Comparison of ENCODE assay signal across 23 mouse cellular contexts in the genomic region with DNA sequence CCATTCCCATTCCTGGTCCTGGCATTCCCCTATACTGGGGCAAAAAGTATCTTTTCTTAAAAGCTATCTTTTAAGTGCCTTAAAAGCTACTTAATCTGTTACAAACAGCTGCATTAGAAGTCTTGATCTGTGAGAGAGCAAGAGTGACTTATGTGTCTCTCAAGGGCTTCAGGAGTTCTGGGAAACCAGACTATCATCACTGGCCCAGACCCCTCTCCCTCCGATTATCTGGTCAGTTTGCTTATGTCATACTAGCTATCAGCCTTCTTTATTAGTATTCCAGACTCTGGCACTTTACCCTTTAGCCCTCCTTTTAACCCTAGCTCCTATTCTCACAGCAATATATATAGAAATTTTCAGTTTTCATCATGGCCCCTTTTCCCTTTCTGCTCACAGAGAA. TPM values are rescaled to one million over a fixed set of nuclear protein-coding genes. Genes with fewer than 3 reads are reported as not detected.
DNase-seq lines count a peak whose midpoint lies in the region; ATAC-seq lines count a peak whose summit lies in the region.
"Had no signal": no experiment of that assay in that cellular context is flagged by ENCODE, and none has a peak within 500 bp of the region (broad histone marks: within the 10 kb centered on the region; RNA-seq: fewer than 3 reads in every experiment).

No protein-coding gene starts in this region.

- H3K4me1 ChIP-seq in liver, embryonic 12.5 days = peaks cover 50% of the 10 kb centered on the region
- H3K4me1 ChIP-seq in liver, embryonic 15.5 days (replicated peaks) = no peaks in the 10 kb centered on the region; the same call in 1 of the 2 replicates
- H3K4me1 ChIP-seq in kidney, embryonic 16.5 days (ENCODE audit: insufficient read depth, low read length) = 0 out of 2 replicates have a peak, but pooled peaks cover 6% of the 10 kb centered on the region
- H3K4me1 ChIP-seq: forebrain, embryonic 10.5 days; forebrain, embryonic 13.5 days; hindbrain, embryonic 12.5 days; hindbrain, embryonic 15.5 days had no signal

- peak overlapping the region; percentile 4; the same call in 1 of the 2 replicates for H3K9ac ChIP-seq in liver, embryonic 12.5 days
- no peak overlapping the region for H3K9ac ChIP-seq in liver, embryonic 15.5 days
- no peak overlapping the region for H3K9ac ChIP-seq in kidney, embryonic 16.5 days (replicated peaks; ENCODE audit: low read length)
- H3K9ac ChIP-seq: forebrain, embryonic 13.5 days; forebrain, postnatal 0 days; hindbrain, embryonic 12.5 days; hindbrain, embryonic 15.5 days had no signal

- H3K4me2 ChIP-seq in liver, embryonic 12.5 days = peak overlapping the region; percentile 40
- H3K4me2 ChIP-seq in liver, embryonic 15.5 days = 0 out of 2 replicates have a peak overlapping the region, but pooled peaks have one; percentile 5
- H3K4me2 ChIP-seq in kidney, embryonic 16.5 days (replicated peaks; ENCODE audit: low read depth, low read length) = no peak overlapping the region
- H3K4me2 ChIP-seq: forebrain, embryonic 13.5 days; hindbrain, embryonic 12.5 days; hindbrain, embryonic 15.5 days had no signal

- peak overlapping the region; percentile 76 for H3K27ac ChIP-seq in liver, embryonic 12.5 days
- no peak overlapping the region for H3K27ac ChIP-seq in liver, embryonic 15.5 days (replicated peaks)
- H3K27ac ChIP-seq in kidney, embryonic 16.5 days (ENCODE audit: low read length) = no peak overlapping the region
- H3K27ac ChIP-seq: forebrain, embryonic 10.5 days; forebrain, embryonic 13.5 days; heart, adult 2 months; heart, embryonic 10.5 days; hindbrain, embryonic 12.5 days; hindbrain, embryonic 15.5 days had no signal

- H3K27me3 ChIP-seq in liver, embryonic 12.5 days (replicated peaks) = 0 out of 2 replicates have a peak, but pooled peaks cover 4% of the 10 kb centered on the region
- H3K27me3 ChIP-seq in liver, embryonic 15.5 days = no peaks in the 10 kb centered on the region
- H3K27me3 ChIP-seq in kidney, embryonic 16.5 days (ENCODE audit: insufficient read depth, low read length) = no peaks in the 10 kb centered on the region
- H3K27me3 ChIP-seq: forebrain, embryonic 13.5 days; hindbrain, embryonic 12.5 days; hindbrain, embryonic 15.5 days had no signal

- peak; percentile 20 for DNase-seq in c-Kit-negative CD71-positive TER-119-positive erythroid progenitor cells, embryonic 14.5 days (ENCODE audit: low read depth, low spot score)
- peak; percentile 50 for DNase-seq in c-Kit-positive CD71-positive TER-119-negative erythroid progenitor cells, embryonic 14.5 days (ENCODE audit: low read depth)
- no peak for DNase-seq in kidney, postnatal 25 days
- DNase-seq: adrenal gland, postnatal 10 days; adrenal gland, postnatal 36 days; cerebellum, adult 18-20 months; cerebellum, adult 9-10 months; cerebellum, postnatal 14 days; forebrain, postnatal 0 days; gastrocnemius, postnatal 25 days; heart, adult 2 months had no signal

- H3K4me3 ChIP-seq in liver, embryonic 12.5 days = no peak overlapping the region
- H3K4me3 ChIP-seq in liver, embryonic 15.5 days (replicated peaks) = no peak overlapping the region
- H3K4me3 ChIP-seq in kidney, embryonic 16.5 days (ENCODE audit: low read length) = no peak overlapping the region
- H3K4me3 ChIP-seq: forebrain, embryonic 10.5 days; forebrain, embryonic 13.5 days; heart, adult 2 months; heart, embryonic 10.5 days; hindbrain, embryonic 12.5 days; hindbrain, embryonic 15.5 days had no signal

- peak; percentile 96 for ATAC-seq in liver, embryonic 12.5 days
- peak; percentile 31; the same call in 1 of the 2 replicates for ATAC-seq in liver, embryonic 15.5 days (ENCODE audit: insufficient read depth)
- no peak for ATAC-seq in megakaryocyte progenitor cell, adult 5-6 weeks (replicated peaks; ENCODE audit: poor library complexity)
- no peak for ATAC-seq in kidney, embryonic 16.5 days (ENCODE audit: low FRiP score, low TSS enrichment)
- ATAC-seq: activated CD4-positive, CD25-positive, alpha-beta regulatory T cell, adult 4 months; CD4-positive, CD25-positive, alpha-beta regulatory T cell, adult 4 months; forebrain, embryonic 13.5 days; forebrain, postnatal 0 days had no signal

- H3K9me3 ChIP-seq in liver, embryonic 12.5 days (replicated peaks) = no peaks in the 10 kb centered on the region
- H3K9me3 ChIP-seq in liver, embryonic 15.5 days (replicated peaks) = no peaks in the 10 kb centered on the region
- no peaks in the 10 kb centered on the region for H3K9me3 ChIP-seq in kidney, embryonic 16.5 days (ENCODE audit: low read length)
- H3K9me3 ChIP-seq: forebrain, embryonic 10.5 days; forebrain, embryonic 13.5 days; heart, embryonic 10.5 days; hindbrain, embryonic 12.5 days; hindbrain, embryonic 15.5 days had no signal

- no peaks in the 10 kb centered on the region for H3K36me3 ChIP-seq in liver, embryonic 12.5 days
- no peaks in the 10 kb centered on the region for H3K36me3 ChIP-seq in liver, embryonic 15.5 days (replicated peaks)
- no peaks in the 10 kb centered on the region for H3K36me3 ChIP-seq in kidney, embryonic 16.5 days (ENCODE audit: insufficient read depth, low read length)
- H3K36me3 ChIP-seq: forebrain, embryonic 10.5 days; heart, embryonic 10.5 days; hindbrain, embryonic 12.5 days; hindbrain, embryonic 15.5 days had no signal

- 27% methylated on average over 1 of the region's 1 CpGs for WGBS in liver, embryonic 12.5 days (ENCODE audit: insufficient replicate concordance)
- 26% methylated on average over 1 of the region's 1 CpGs for WGBS in liver, embryonic 15.5 days (ENCODE audit: insufficient replicate concordance)
- 85% methylated on average over 1 of the region's 1 CpGs for WGBS in kidney, embryonic 16.5 days

RNA-seq across cellular contexts. Expression of gene Adamts10, which starts 25.1 kb away (rescaled TPM):
- 12.3 and 13.7 TPM in 2 replicates for polyA plus RNA-seq in liver, embryonic 12.5 days (2016; fragmentation: Nextera tagmentation; extraction: Ambion mirVana)
- 5.4 and 7.1 TPM in 2 replicates for polyA plus RNA-seq in liver, embryonic 15.5 days (2015; fragmentation: Nextera tagmentation; extraction: Ambion mirVana)
- total RNA-seq in megakaryocyte progenitor cell, adult 5-6 weeks (2015) = 13.8 and 14.0 TPM in 2 replicates
- total RNA-seq in megakaryocyte progenitor cell, adult 5-6 weeks (2017) = 18.5 and 20.6 TPM in 2 replicates
- polyA plus RNA-seq in kidney, embryonic 16.5 days (2015; fragmentation: Nextera tagmentation; extraction: Ambion mirVana) = 73.5 and 81.7 TPM in 2 replicates

RNA-seq across cellular contexts. Expression of gene Myo1f, which starts 56.6 kb away (rescaled TPM):
- 7.4 and 8.5 TPM in 2 replicates for polyA plus RNA-seq in liver, embryonic 12.5 days (2016; fragmentation: Nextera tagmentation; extraction: Ambion mirVana)
- polyA plus RNA-seq in liver, embryonic 15.5 days (2015; fragmentation: Nextera tagmentation; extraction: Ambion mirVana) = 11.9 and 12.3 TPM in 2 replicates
- total RNA-seq in megakaryocyte progenitor cell, adult 5-6 weeks (2015) = 43.0 and 45.0 TPM in 2 replicates
- total RNA-seq in megakaryocyte progenitor cell, adult 5-6 weeks (2017) = 96.4 and 121 TPM in 2 replicates
- polyA plus RNA-seq in kidney, embryonic 16.5 days (2015; fragmentation: Nextera tagmentation; extraction: Ambion mirVana) = 2.1 and 2.7 TPM in 2 replicates
- polyA plus RNA-seq: C2C12 had no signal

Comparison
In these comparisons a context has a peak if more than half of its experiments do, and no peak if none do; other contexts are left out.
1. DNase-seq: peak in c-Kit-negative CD71-positive TER-119-positive erythroid progenitor cells, embryonic 14.5 days (single experiment) and c-Kit-positive CD71-positive TER-119-negative erythroid progenitor cells, embryonic 14.5 days (single experiment); none in kidney, postnatal 25 days (0 of 2).
2. ATAC-seq: peak in liver, embryonic 12.5 days (single experiment) and liver, embryonic 15.5 days (single experiment); none in megakaryocyte progenitor cell, adult 5-6 weeks (single experiment) and kidney, embryonic 16.5 days (single experiment).